Mouse (Mus musculus) CD4-positive helper T cell, adult 2 months (primary cell): ENCODE results near the gene Siglech.
A peak's percentile ranks its signal among the peaks of the same experiment; 100 is the strongest.
"Not testable (repeated sequence)": the region's sequence is repeated elsewhere in the genome, so short reads cannot be mapped to it uniquely, and the experiment has no call there.

Experiments used
- DNase-seq: peaks from one replicate; pipeline ENCODE4 v3.0.0-alpha.2; 2012; ENCODE audit warnings: low read depth, missing footprints, low spot score

Siglech gene

GRCm38 (mm10) chr7:55767926-55768325, at the start of gene Siglech:
TSS of gene Siglech (plus strand) at chr7:55768178.
- DNase-seq = no peak

- DNase-seq = no peak
These were observed 45.3 kb upstream of the Siglech start for GRCm38 (mm10) chr7:55722673-55723072.

- DNase-seq = no peak
These were observed 39.1 kb upstream of the Siglech start for GRCm38 (mm10) chr7:55728903-55729302.

GRCm38 (mm10) chr7:55734483-55734882, 33.5 kb upstream of the Siglech start:
- DNase-seq = no peak

GRCm38 (mm10) chr7:55737125-55737912, 30.7 kb upstream of the Siglech start:
- DNase-seq = no peak

GRCm38 (mm10) chr7:55743614-55744267, 24.2 kb upstream of the Siglech start:
- no peak for DNase-seq

GRCm38 (mm10) chr7:55744566-55745220, 23.3 kb upstream of the Siglech start:
- DNase-seq = no peak

GRCm38 (mm10) chr7:55750841-55751240, 17.1 kb upstream of the Siglech start:
- no peak for DNase-seq

GRCm38 (mm10) chr7:55759346-55759745, 8.6 kb upstream of the Siglech start:
- DNase-seq = no peak

- DNase-seq = no peak
These were observed 12.0 kb downstream of the Siglech start for GRCm38 (mm10) chr7:55780011-55780410.

- no peak for DNase-seq
These were observed 14.5 kb downstream of the Siglech start for GRCm38 (mm10) chr7:55782493-55782892.

- DNase-seq = no peak
These were observed 16.6 kb downstream of the Siglech start for GRCm38 (mm10) chr7:55784580-55784979.

- DNase-seq = not testable (repeated sequence)
These were observed 22.6 kb downstream of the Siglech start for GRCm38 (mm10) chr7:55790586-55790985.

- DNase-seq = no peak
These were observed 24.3 kb downstream of the Siglech start for GRCm38 (mm10) chr7:55792280-55792679.

GRCm38 (mm10) chr7:55793236-55793951, 25.4 kb downstream of the Siglech start:
- DNase-seq = no peak

- DNase-seq = peak; percentile 95
These were observed 26.1 kb downstream of the Siglech start, which contains the start of gene Tubgcp5 for GRCm38 (mm10) chr7:55793952-55794603. TSS of gene Tubgcp5 (plus strand) at chr7:55794154.

- no peak for DNase-seq
These were observed 32.0 kb downstream of the Siglech start for GRCm38 (mm10) chr7:55799981-55800380.

GRCm38 (mm10) chr7:55809967-55810366, 42.0 kb downstream of the Siglech start:
- no peak for DNase-seq

GRCm38 (mm10) chr7:55824468-55824867, 56.5 kb downstream of the Siglech start:
- no peak for DNase-seq

- no peak for DNase-seq
These were observed 59.6 kb downstream of the Siglech start for GRCm38 (mm10) chr7:55827551-55827950.
